Mouse (Mus musculus) cerebellum, adult 2 months (tissue): ENCODE measurements at regions not wholly inside any gene's neighbourhood (a gene's known extent, or its start where the extent isn't known, plus 50 kb on each side); places are given as distances from the start of the nearest gene placed in this dataset.

Experiments used
- DNase-seq, 2 experiments: peaks; one replicate each; pipeline ENCODE4 v3.0.0; 2021
- H3K27ac ChIP-seq: fragments of 200-500 bp; 2 replicates; pipeline ENCODE4 v1.5.1; 2012; ENCODE audit warnings: low read length, control low read depth, inconsistent platforms; ENCODE audit not compliant: insufficient read depth
- H3K27me3 ChIP-seq: fragments of 200-500 bp; 2 replicates; pipeline ENCODE4 v1.6.1; 2012; ENCODE audit warnings: inconsistent platforms, mild to moderate bottlenecking, low read length, moderate library complexity; ENCODE audit not compliant: control insufficient read depth, insufficient read depth
- H3K4me1 ChIP-seq: fragments of 200-500 bp; 2 replicates; pipeline ENCODE4 v1.6.1; 2011; ENCODE audit warnings: low read length; ENCODE audit not compliant: control insufficient read depth, insufficient read depth
- H3K4me3 ChIP-seq: fragments of 200-500 bp; replicated peaks from 2 replicates; pipeline ENCODE3; 2011; ENCODE audit warnings: mild to moderate bottlenecking, low read depth, low read length, control low read depth; ENCODE audit not compliant: insufficient read depth
- CTCF ChIP-seq: fragments of 200-500 bp; IDR thresholded peaks from 2 replicates; pipeline ENCODE4 v1.5.1; 2011; ENCODE audit warnings: low read depth, mild to moderate bottlenecking, control low read depth, low read length, moderate library complexity, borderline replicate concordance; ENCODE audit not compliant: insufficient read depth
- POLR2A ChIP-seq: fragments of 200-500 bp; IDR thresholded peaks from 2 replicates; pipeline ENCODE4 v1.6.1; 2011; ENCODE audit warnings: low read length, control low read depth, borderline replicate concordance; ENCODE audit not compliant: insufficient read depth
- WGBS: fragments of 180-500 bp; shearing (Covaris S2); methylation state at CpG from one replicate; pipeline ENCODE4 v1.1.7; 2018; 5-methylcytosine and 5-hydroxymethylcytosine counted together

DNA sequence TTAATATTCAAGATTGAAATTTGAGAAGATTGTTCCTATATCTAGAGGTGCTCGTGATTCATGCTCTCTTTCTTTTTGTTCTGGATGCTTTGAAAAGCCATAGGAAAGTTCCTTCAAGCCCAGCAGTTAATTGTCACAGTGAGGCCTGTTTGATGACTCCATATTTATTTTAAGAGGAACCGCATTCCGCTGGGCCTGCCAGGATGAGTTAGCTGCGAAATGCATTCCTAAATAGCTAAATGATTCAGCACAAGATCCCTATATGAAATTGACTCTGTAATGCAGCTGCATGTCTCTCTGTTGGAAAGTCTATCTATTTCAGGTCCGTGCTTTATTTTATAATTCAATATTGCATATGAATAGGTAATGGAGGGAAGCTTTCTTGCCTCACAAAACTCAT is 511.9 kb upstream of the Adgra3 start:
- TF ChIP-seq CTCF (no peak), POLR2A (no peak)
- H3K27ac ChIP-seq, result no peak overlapping the region
- WGBS, result 78% methylated on average over 5 of the region's 5 CpGs

DNA sequence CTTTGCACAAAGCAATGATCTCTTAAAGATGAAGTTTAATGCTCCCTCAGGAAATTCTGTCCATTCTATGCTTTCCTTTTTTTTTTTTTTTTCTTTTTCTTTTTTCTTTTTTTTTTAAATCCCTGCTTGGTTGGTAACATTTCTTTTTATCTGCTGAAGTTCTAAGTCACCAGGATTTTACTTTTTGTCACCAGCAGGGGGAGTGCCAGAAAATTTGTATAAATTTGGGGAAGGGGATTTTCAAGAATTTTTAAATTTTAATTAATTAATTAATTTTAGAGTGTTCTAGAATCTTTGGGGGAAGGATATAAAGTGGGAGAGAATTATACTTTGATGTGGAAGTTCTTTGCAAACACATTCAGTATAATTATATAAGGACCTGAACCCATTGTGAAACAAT is 492.3 kb upstream of the Adgra3 start:
- no peak for DNase-seq
- TF ChIP-seq POLR2A (no peak), CTCF (no peak)
- no peak overlapping the region for H3K27ac ChIP-seq
- no peaks in the 10 kb centered on the region for H3K4me1 ChIP-seq
- no peaks in the 10 kb centered on the region for H3K27me3 ChIP-seq
- H3K4me3 ChIP-seq, result no peak overlapping the region

More for the DNA sequence above, 511.9 kb upstream of the Adgra3 start:
- Histone ChIP-seq H3K27me3 (no peaks in the 10 kb centered on the region), H3K4me3 (no peak overlapping the region), H3K4me1 (no peaks in the 10 kb centered on the region)
- DNase-seq, result no peak

DNA sequence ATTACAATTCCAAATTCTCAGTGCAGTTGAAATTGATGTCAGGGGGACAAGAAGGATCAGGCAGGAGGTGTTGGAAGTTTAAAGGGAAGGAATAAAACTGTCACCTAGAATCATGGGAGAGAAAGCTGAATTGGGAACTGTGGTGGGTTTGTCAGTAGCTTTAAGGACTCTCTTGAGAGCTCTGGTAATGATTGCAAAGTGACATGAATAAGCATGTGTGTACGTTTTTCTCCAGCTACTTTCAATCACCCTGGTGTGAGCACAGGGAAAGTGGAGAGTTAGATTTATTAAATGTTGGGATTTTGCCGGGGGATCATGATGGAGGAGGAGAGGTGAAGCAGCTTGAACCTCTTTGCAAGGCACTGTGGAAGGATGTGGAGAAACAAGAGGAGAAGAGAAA is 453.7 kb upstream of the Adgra3 start:
- Histone ChIP-seq H3K27ac (no peak overlapping the region), H3K27me3 (no peaks in the 10 kb centered on the region), H3K4me1 (no peaks in the 10 kb centered on the region), H3K4me3 (no peak overlapping the region)
- DNase-seq, result no peak
- TF ChIP-seq POLR2A (no peak), CTCF (no peak)
- WGBS, result 82% methylated on average over 2 of the region's 2 CpGs

DNA sequence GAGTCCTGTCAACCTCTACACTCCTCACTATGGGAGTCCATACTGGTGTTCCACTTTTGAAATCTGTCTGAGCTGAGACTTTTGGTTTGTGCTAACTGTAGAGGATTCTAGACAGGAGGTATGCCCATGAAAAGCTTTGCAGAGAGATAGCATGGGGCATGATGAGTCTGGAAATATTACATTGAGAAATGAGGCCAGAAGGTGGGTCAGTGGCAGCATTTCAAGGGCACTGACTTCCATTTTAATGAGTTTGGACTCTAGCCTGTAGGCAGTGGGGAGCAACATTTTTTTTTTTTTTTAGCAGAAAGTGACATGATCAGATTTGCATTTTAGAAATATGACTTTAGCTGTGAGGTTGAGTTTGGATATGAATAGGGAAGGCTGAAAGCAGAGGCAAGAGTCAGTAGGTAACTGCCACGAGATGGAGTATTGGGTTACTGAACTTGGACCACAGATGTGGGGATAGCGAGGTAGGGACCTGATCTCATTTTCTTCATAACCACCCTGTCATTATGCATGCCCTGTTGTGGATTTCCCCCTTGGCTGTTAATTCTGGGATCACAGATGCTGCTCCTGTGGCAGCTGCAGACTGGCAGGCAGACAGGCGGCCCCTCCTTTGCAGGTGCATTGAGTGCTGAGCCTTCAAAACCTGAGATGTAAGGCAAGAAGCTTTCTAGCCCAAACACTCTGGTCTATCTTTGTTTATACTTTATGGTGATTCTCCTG is 451.1 kb upstream of the Adgra3 start:
- H3K4me3 ChIP-seq, result no peak overlapping the region
- peak; percentile 7 to 10 for DNase-seq
- no peak overlapping the region for H3K27ac ChIP-seq
- no peaks in the 10 kb centered on the region for H3K27me3 ChIP-seq
- WGBS, result 45% methylated on average over 3 of the region's 3 CpGs
- TF ChIP-seq POLR2A (no peak), CTCF (no peak)
- H3K4me1 ChIP-seq, result no peaks in the 10 kb centered on the region

DNA sequence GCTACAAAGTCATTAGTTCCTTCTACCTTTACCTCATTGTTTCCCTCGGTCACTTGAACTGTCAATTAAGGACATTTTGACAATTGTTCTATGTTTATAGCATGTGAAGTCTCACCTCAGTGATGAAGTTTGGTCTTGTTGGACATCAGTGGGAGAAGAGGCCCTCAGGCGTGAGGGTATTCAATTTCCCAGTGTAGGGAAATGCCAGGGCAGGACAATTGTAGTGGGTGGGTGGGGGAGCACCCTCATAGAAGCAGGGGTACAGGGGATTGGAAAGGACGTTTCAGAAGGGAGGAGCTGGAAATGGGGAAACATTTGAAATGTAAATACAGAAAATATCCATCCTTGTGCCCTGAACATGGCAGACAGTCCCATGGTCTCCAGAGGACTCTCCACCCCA is 431.4 kb upstream of the Adgra3 start:
- 76% methylated on average over 3 of the region's 3 CpGs for WGBS
- Histone ChIP-seq H3K27me3 (no peaks in the 10 kb centered on the region), H3K4me3 (no peak overlapping the region), H3K27ac (no peak overlapping the region), H3K4me1 (no peaks in the 10 kb centered on the region)
- no peak for TF ChIP-seq POLR2A
- no peak for DNase-seq

DNA sequence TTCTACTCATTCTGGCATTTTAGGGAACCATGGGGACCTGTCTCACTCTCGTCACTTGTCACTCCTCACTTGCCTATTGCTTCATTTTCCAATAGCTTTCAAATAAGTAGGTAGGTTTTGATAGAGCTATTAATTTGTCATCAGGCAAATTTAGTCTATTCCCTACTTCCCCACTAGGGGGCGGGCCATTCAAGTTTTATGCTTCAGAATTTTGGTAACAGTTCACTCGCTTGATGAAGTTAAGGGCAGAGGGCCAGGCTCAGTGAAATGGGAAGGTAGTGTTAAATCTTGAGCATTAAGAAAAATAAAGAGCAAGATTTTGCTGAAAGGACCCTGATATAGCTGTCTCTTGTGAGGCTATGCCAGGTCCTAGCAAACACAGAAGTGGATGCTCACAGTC is 418.2 kb upstream of the Adgra3 start:
- TF ChIP-seq POLR2A, result no peak
- TF ChIP-seq CTCF, result peak; percentile 14; the same call in 1 of the 2 replicates
- WGBS, result 9% methylated on average over 3 of the region's 3 CpGs
- DNase-seq, result peak; percentile 27 to 46
- Histone ChIP-seq H3K27ac (no peak overlapping the region), H3K4me1 (no peaks in the 10 kb centered on the region), H3K4me3 (no peak overlapping the region), H3K27me3 (no peaks in the 10 kb centered on the region)

DNA sequence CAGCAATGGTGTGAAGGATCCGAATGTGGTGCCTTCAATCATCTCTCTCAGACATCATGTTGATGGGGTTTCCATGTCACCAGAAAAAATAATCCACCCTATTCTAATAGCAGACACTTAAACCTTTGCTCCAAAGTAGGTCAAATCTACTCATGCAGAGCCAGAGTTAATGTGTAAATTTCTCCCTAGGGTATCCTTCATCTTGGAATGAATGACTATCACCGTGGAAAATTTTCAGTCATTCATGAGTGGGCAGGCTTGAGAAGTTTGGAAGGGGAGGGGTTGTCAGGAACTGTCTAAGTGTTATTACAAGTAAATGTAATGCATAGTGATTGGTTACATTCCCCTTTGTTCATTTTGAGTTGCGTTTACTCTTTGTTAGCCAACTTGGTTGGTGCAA is 402.7 kb upstream of the Adgra3 start:
- H3K4me3 ChIP-seq, result no peak overlapping the region
- TF ChIP-seq CTCF (no peak), POLR2A (no peak)
- DNase-seq, result no peak
- H3K27ac ChIP-seq, result no peak overlapping the region
- no peaks in the 10 kb centered on the region for H3K27me3 ChIP-seq
- 31% methylated on average over 3 of the region's 3 CpGs for WGBS
- H3K4me1 ChIP-seq, result peaks cover 3% of the 10 kb centered on the region; the same call in 1 of the 2 replicates

DNA sequence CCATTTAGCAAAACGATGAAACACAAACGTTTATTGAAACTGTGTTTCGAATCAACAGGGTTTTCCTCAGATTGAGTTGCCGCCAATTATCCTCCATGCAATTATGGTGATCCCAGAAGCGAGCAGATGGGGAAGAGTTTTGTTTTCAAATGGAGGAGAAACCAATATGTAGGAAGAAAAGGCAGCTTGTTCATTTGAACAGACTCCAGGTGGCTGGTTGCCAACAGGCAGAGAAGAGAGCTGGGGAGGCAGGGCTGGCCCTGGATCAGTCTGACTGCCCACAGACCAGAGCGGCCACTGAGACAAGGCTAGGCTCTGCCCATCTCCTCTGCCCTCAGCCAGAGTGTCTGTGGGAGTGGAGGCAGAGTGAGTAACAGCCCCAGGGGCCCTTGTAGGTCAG is 398.8 kb upstream of the Adgra3 start:
- no peaks in the 10 kb centered on the region for H3K27me3 ChIP-seq
- no peak overlapping the region for H3K4me3 ChIP-seq
- H3K27ac ChIP-seq, result no peak overlapping the region
- peak; percentile 66 to 81 for DNase-seq
- WGBS, result 4% methylated on average over 6 of the region's 6 CpGs
- H3K4me1 ChIP-seq, result peaks cover 3% of the 10 kb centered on the region; the same call in 1 of the 2 replicates
- TF ChIP-seq CTCF (no peak), POLR2A (no peak)
